8 mouse cellular contexts compared by ENCODE assay signal in genomic region chr16:20724338-20724748, GRCm38 (mm10). TPM values are rescaled to one million over a fixed set of nuclear protein-coding genes. Genes with fewer than 3 reads are reported as not detected.
DNase-seq lines count a peak whose midpoint lies in the region; ATAC-seq and TF ChIP-seq lines count a peak whose summit lies in the region.

No protein-coding gene starts in this region.

- no peaks in the 10 kb centered on the region for H3K27me3 ChIP-seq in cerebellum, adult 2 months (ENCODE audit: control insufficient read depth, insufficient read depth, low read length)
- H3K27me3 ChIP-seq in forebrain, embryonic 10.5 days (ENCODE audit: poor library complexity, severe bottlenecking), result no peaks in the 10 kb centered on the region
- H3K27me3 ChIP-seq in hindbrain, embryonic 13.5 days, result no peaks in the 10 kb centered on the region
- H3K27me3 ChIP-seq in midbrain, embryonic 16.5 days (ENCODE audit: control insufficient read depth, insufficient read depth, low read depth, low read length), result no peaks in the 10 kb centered on the region

- WGBS in cerebellum, adult 2 months, result 35% methylated on average over 5 of the region's 5 CpGs
- WGBS in forebrain, embryonic 10.5 days, result 35% methylated on average over 5 of the region's 5 CpGs
- WGBS in hindbrain, embryonic 13.5 days, result 34% methylated on average over 5 of the region's 5 CpGs
- WGBS in midbrain, embryonic 16.5 days, result 33% methylated on average over 5 of the region's 5 CpGs

- H3K4me3 ChIP-seq in cerebellum, adult 2 months (replicated peaks; ENCODE audit: insufficient read depth, low read depth, low read length), result no peak overlapping the region
- no peak overlapping the region for H3K4me3 ChIP-seq in forebrain, embryonic 10.5 days
- no peak overlapping the region for H3K4me3 ChIP-seq in hindbrain, embryonic 13.5 days
- no peak overlapping the region for H3K4me3 ChIP-seq in midbrain, embryonic 16.5 days (ENCODE audit: low read depth, low read length)

- ATAC-seq in hindbrain, embryonic 13.5 days (ENCODE audit: low FRiP score), result peak; percentile 80
- peak; percentile 63; the same call in 1 of the 2 replicates for ATAC-seq in midbrain, embryonic 16.5 days

- no peak overlapping the region for H3K4me2 ChIP-seq in hindbrain, embryonic 13.5 days
- H3K4me2 ChIP-seq in midbrain, embryonic 16.5 days (ENCODE audit: low read length), result no peak overlapping the region

- no peak for TF ChIP-seq POLR2A in cerebellum, adult 2 months (IDR thresholded peaks at IDR 0.05; ENCODE audit: borderline replicate concordance, insufficient read depth, low read length)

- peak; percentile 40 for TF ChIP-seq CTCF in cerebellum, adult 2 months (IDR thresholded peaks at IDR 0.05; ENCODE audit: borderline replicate concordance, insufficient read depth, low read depth, low read length)

- DNase-seq in cerebellum, adult 2 months, result peak in 1 of 2 experiments; percentile 14
- DNase-seq in cerebellum, adult 11 months, result no peak
- peak; percentile 92 for DNase-seq in ZHBTc4 (ENCODE audit: low read depth, low spot score)
- DNase-seq in forebrain, embryonic 10.5 days (ENCODE audit: extremely low spot score, low spot score), result peak; percentile 55
- DNase-seq in liver, result peak; percentile 68
- DNase-seq in urinary bladder, postnatal 4 days (ENCODE audit: low spot score in 2 of 2), result peak; percentile 70 to 76

- peaks cover 34% of the 10 kb centered on the region for H3K36me3 ChIP-seq in forebrain, embryonic 10.5 days (replicated peaks)
- peaks cover 28% of the 10 kb centered on the region for H3K36me3 ChIP-seq in hindbrain, embryonic 13.5 days
- H3K36me3 ChIP-seq in midbrain, embryonic 16.5 days (ENCODE audit: control insufficient read depth, insufficient read depth, low read length), result no peaks in the 10 kb centered on the region

- H3K9ac ChIP-seq in hindbrain, embryonic 13.5 days, result no peak overlapping the region
- H3K9ac ChIP-seq in midbrain, embryonic 16.5 days (ENCODE audit: low read depth, low read length), result no peak overlapping the region

- no peaks in the 10 kb centered on the region for H3K4me1 ChIP-seq in cerebellum, adult 2 months (ENCODE audit: control insufficient read depth, insufficient read depth, low read length)
- 0 out of 2 replicates have a peak, but pooled peaks cover 3% of the 10 kb centered on the region for H3K4me1 ChIP-seq in forebrain, embryonic 10.5 days
- H3K4me1 ChIP-seq in hindbrain, embryonic 13.5 days (replicated peaks), result 0 out of 2 replicates have a peak, but pooled peaks cover 3% of the 10 kb centered on the region
- no peaks in the 10 kb centered on the region for H3K4me1 ChIP-seq in midbrain, embryonic 16.5 days (ENCODE audit: control insufficient read depth, insufficient read depth, low read length)

- no peaks in the 10 kb centered on the region for H3K9me3 ChIP-seq in forebrain, embryonic 10.5 days
- no peaks in the 10 kb centered on the region for H3K9me3 ChIP-seq in hindbrain, embryonic 13.5 days
- H3K9me3 ChIP-seq in midbrain, embryonic 16.5 days (replicated peaks; ENCODE audit: control insufficient read depth, low read length, poor library complexity, severe bottlenecking), result no peaks in the 10 kb centered on the region

- no peak overlapping the region for H3K27ac ChIP-seq in cerebellum, adult 2 months (ENCODE audit: insufficient read depth, low read length)
- H3K27ac ChIP-seq in forebrain, embryonic 10.5 days, result no peak overlapping the region
- no peak overlapping the region for H3K27ac ChIP-seq in hindbrain, embryonic 13.5 days
- H3K27ac ChIP-seq in midbrain, embryonic 16.5 days (ENCODE audit: low read length), result no peak overlapping the region

RNA-seq across cellular contexts. Expression of gene Clcn2, which starts 6.8 kb away (rescaled TPM):
- polyA plus RNA-seq in cerebellum, adult 2 months (2012; rRNA removed), result 94.4 and 97.2 TPM in 2 replicates
- 11.4 and 12.5 TPM in 2 replicates for polyA plus RNA-seq in forebrain, embryonic 10.5 days (2016; fragmentation: Nextera tagmentation; extraction: Ambion mirVana)
- polyA plus RNA-seq in hindbrain, embryonic 13.5 days (2015; fragmentation: Nextera tagmentation; extraction: Ambion mirVana), result 30.2 and 31.1 TPM in 2 replicates
- polyA plus RNA-seq in midbrain, embryonic 16.5 days (2015; fragmentation: Nextera tagmentation; extraction: Ambion mirVana), result 22.3 and 25.4 TPM in 2 replicates

RNA-seq across cellular contexts. Expression of gene Polr2h, which starts 6.9 kb away (rescaled TPM):
- polyA plus RNA-seq in cerebellum, adult 2 months (2012; rRNA removed), result 38.6 and 41.2 TPM in 2 replicates
- 155 and 163 TPM in 2 replicates for polyA plus RNA-seq in forebrain, embryonic 10.5 days (2016; fragmentation: Nextera tagmentation; extraction: Ambion mirVana)
- 83.5 and 93.7 TPM in 2 replicates for polyA plus RNA-seq in hindbrain, embryonic 13.5 days (2015; fragmentation: Nextera tagmentation; extraction: Ambion mirVana)
- polyA plus RNA-seq in midbrain, embryonic 16.5 days (2015; fragmentation: Nextera tagmentation; extraction: Ambion mirVana), result 83.0 and 88.0 TPM in 2 replicates

RNA-seq across cellular contexts. Expression of gene Chrd, which starts 8.6 kb away (rescaled TPM):
- 60.1 and 71.4 TPM in 2 replicates for polyA plus RNA-seq in cerebellum, adult 2 months (2012; rRNA removed)
- polyA plus RNA-seq in forebrain, embryonic 10.5 days (2016; fragmentation: Nextera tagmentation; extraction: Ambion mirVana), result 0.87 and 1.2 TPM in 2 replicates
- 5.7 and 6.4 TPM in 2 replicates for polyA plus RNA-seq in hindbrain, embryonic 13.5 days (2015; fragmentation: Nextera tagmentation; extraction: Ambion mirVana)
- polyA plus RNA-seq in midbrain, embryonic 16.5 days (2015; fragmentation: Nextera tagmentation; extraction: Ambion mirVana), result 3.7 and 4.5 TPM in 2 replicates

RNA-seq across cellular contexts. Expression of gene Thpo, which starts 10.0 kb away (rescaled TPM):
- polyA plus RNA-seq in cerebellum, adult 2 months (2012; rRNA removed), result 15.8 and 19.6 TPM in 2 replicates
- polyA plus RNA-seq in forebrain, embryonic 10.5 days (2016; fragmentation: Nextera tagmentation; extraction: Ambion mirVana), result 0.31 and 0.46 TPM in 2 replicates
- polyA plus RNA-seq in hindbrain, embryonic 13.5 days (2015; fragmentation: Nextera tagmentation; extraction: Ambion mirVana), result 0.88 and 1.1 TPM in 2 replicates
- 1.5 TPM in 2 replicates for polyA plus RNA-seq in midbrain, embryonic 16.5 days (2015; fragmentation: Nextera tagmentation; extraction: Ambion mirVana)

RNA-seq across cellular contexts. Expression of gene Fam131a, which starts 31.3 kb away (rescaled TPM):
- polyA plus RNA-seq in cerebellum, adult 2 months (2012; rRNA removed), result 123 and 137 TPM in 2 replicates
- 6.3 and 7.1 TPM in 2 replicates for polyA plus RNA-seq in forebrain, embryonic 10.5 days (2016; fragmentation: Nextera tagmentation; extraction: Ambion mirVana)
- polyA plus RNA-seq in hindbrain, embryonic 13.5 days (2015; fragmentation: Nextera tagmentation; extraction: Ambion mirVana), result 32.7 and 35.1 TPM in 2 replicates
- polyA plus RNA-seq in midbrain, embryonic 16.5 days (2015; fragmentation: Nextera tagmentation; extraction: Ambion mirVana), result 62.1 and 66.5 TPM in 2 replicates
